Mouse (Mus musculus): ENCODE measurements around the gene Pold2.
A peak's percentile ranks its signal among the peaks of the same experiment; 100 is the strongest.
"Not testable (repeated sequence)": the region's sequence is repeated elsewhere in the genome, so short reads cannot be mapped to it uniquely, and the experiment has no call there.

The Pold2 gene

GRCm38 (mm10) chr11:5897839-5898238 lies 19.7 kb upstream of the Pold2 start:
- no peak for DNase-seq

DNA sequence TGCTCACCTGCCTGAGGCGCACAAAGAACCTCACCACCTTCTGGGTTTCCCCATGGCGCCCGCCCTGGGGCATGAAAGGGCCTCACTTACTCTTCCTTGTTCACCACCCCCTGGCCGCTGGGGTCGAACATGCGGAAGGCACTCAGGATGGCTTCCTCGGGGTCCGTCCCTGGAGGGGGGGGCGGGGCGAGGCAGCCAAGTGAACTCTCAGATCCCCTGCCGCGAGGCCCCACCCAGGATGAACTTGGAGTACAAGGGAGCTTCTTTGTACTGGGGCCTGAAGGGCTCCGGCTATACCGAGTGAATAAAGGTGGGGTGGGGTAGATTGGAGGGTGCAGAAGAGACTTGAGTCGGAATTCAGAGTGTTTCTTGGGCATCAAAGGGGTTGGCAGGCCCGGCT lies 19.1 kb upstream of the Pold2 start:
- DNase-seq, result no peak

GRCm38 (mm10) chr11:5893807-5894206 lies 15.7 kb upstream of the Pold2 start:
- DNase-seq, result no peak

DNA sequence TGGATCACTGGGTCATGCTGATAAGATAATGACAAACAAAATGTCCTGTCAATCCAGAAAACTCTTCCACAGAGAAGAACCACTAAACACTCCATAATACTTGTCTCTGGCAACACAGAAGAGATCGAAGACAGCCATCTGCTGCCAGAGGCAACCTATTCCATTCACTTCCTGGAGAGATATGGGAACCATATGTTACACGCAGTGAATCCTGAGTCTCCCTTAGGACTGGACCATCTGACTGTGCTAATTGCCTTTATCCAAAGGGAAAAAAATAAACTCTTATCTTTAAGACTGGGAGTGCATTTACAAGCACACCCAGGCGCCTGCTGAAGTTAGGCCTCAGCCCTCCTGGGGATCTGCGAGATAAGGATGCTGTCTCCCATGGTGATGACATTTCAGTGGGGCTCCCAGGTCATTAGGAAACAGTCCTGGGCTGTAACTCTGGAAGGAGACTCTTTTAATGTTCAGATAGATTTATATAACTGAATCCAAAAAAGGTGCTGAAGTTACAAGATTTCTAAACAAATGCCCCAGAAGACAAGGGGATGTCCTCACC lies 14.8 kb upstream of the Pold2 start:
- DNase-seq, result no peak

DNA sequence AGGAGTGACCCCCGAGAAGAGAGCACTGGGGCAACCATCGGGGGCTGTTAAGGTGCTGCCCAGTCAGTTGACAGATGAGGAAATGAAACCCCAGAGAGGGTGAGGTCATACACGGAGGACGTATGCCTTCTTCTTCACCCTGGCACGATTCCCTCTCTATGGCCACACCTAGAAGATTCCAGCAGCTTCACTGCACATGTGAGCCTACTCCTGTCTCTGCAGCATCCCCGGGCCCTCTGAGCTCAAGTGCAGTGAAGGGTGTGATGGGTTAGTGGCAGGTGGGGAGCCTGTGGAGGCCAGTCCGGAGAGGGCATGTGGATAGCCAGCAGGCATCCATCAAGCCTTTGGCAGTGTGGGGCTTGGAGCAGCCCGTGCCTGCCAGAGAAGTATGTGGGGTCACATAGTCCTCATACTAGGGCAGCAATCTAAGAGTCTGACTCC lies 14.1 kb upstream of the Pold2 start:
- peak; percentile 60 for DNase-seq

- DNase-seq, result not testable (repeated sequence)
Observed at GRCm38 (mm10) chr11:5888563-5888962, 10.5 kb upstream of the Pold2 start.

- DNase-seq, result no peak
Observed at GRCm38 (mm10) chr11:5887250-5887649, 9.2 kb upstream of the Pold2 start.

- DNase-seq, result no peak
Observed at GRCm38 (mm10) chr11:5886187-5886586, 8.1 kb upstream of the Pold2 start.

- no peak for DNase-seq
Observed at GRCm38 (mm10) chr11:5882518-5882917, 4.4 kb upstream of the Pold2 start.

GRCm38 (mm10) chr11:5879905-5880304 lies 1.8 kb upstream of the Pold2 start:
- peak; percentile 38 for DNase-seq

DNA sequence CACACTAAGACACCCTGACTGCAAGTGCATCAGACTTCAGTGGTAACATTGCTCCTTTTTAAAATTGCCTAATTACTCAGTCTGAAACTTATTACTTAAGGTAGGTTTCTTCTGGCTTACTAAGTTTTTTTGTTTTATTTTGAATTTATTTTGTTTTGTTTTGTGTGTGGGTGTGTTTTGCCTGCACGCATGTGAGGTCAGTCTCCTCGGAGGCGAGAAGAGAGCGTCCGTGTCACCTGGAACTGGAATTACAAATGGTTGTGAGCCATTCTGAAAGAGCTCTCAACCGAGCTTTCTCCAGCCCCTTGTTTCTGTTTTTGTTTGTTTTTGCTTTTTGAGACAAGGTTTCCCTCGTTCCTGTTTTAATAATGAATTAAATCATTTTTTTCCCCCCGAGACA lies 569 bp upstream of the Pold2 start:
- no peak for DNase-seq

GRCm38 (mm10) chr11:5877421-5877820 lies 671 bp downstream of the Pold2 start:
- DNase-seq, result no peak

DNA sequence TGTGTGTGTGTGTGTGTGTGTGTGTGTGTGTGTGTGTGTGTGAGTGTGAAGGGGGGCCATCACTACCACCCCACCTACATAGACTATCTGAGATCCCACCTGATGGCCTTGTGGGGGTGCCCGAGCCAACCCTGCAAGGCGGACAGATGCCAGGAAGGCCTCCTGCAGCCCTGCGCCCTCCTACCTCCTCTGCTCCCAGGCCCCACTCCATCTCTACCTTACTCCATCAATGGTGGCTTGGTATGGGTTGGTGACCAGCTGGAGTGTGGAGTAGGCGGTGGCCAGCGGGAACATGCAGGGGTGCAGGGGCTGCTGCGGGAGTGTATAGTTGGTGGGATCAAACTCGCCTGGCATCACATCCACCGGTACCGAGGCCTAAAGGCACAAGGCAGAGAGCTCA lies 4.9 kb downstream of the Pold2 start:
- no peak for DNase-seq

- no peak for DNase-seq
Observed at GRCm38 (mm10) chr11:5872707-5873106, 5.4 kb downstream of the Pold2 start.

- DNase-seq, result no peak
Observed at GRCm38 (mm10) chr11:5870069-5870468, 8.0 kb downstream of the Pold2 start.

GRCm38 (mm10) chr11:5869331-5869730 lies 8.8 kb downstream of the Pold2 start:
- DNase-seq, result no peak

GRCm38 (mm10) chr11:5868324-5868723 lies 9.8 kb downstream of the Pold2 start:
- DNase-seq, result peak; percentile 65

DNA sequence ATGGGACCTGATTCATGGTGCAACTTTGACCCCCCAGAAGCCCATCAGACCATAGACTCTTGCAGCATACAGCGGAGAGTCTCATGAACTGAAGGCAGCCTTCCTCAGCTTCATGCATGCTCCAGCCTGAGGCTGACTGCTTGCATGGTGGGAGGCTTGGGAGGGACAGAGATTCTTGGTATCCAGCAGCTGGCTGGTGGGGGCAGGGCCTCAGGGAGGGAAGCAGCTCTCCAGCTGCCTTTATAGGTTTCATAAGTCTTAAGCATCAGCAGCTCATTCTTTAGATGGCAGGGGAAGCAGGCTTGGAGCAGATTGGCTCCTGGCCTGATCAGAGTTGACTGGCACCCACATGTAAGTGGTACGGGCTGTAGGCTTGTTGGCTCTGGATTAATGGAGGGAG lies 10.9 kb downstream of the Pold2 start:
- no peak for DNase-seq

GRCm38 (mm10) chr11:5862394-5863105 lies 15.5 kb downstream of the Pold2 start:
- DNase-seq, result peak; percentile 82

DNA sequence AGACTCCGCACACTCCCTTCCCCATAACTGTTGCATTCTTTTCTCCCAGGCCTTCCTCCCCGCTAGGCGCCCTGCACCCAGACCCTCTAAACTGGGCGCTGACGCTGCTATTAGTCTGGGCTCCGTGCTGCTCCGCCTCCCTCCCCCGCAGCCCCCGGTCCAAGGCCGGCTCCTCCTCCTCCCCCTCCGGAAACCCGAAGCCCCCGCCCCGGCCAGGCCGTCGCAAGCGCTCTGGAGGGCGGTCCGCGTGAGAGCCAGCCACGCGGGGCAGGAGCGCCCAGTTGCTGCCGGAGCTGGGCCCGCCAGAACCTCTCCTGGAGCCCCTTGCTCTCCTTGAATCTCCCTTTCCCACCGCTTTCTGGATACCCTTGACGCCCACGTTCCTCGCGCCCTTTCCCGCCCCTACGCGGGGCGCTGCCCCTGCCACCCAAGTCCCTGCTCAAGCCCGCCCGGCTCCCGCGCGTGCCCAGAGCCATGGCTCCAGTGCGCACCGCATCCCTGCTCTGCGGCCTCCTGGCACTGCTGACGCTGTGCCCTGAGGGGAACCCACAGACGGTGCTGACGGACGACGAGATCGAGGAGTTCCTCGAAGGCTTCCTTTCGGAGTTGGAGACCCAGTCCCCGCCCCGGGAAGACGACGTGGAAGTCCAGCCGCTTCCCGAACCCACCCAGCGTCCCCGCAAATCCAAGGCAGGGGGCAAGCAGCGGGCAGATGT lies 16.3 kb downstream of the Pold2 start, which contains the start of gene Aebp1:
Gene Aebp1, plus strand, starts transcription at position 270 of the 716 bp plus-strand sequence.
- DNase-seq, result peak; percentile 44

- no peak for DNase-seq
Observed at GRCm38 (mm10) chr11:5860639-5861038, 17.5 kb downstream of the Pold2 start.

- no peak for DNase-seq
Observed at GRCm38 (mm10) chr11:5859883-5860550, 18.1 kb downstream of the Pold2 start.

DNA sequence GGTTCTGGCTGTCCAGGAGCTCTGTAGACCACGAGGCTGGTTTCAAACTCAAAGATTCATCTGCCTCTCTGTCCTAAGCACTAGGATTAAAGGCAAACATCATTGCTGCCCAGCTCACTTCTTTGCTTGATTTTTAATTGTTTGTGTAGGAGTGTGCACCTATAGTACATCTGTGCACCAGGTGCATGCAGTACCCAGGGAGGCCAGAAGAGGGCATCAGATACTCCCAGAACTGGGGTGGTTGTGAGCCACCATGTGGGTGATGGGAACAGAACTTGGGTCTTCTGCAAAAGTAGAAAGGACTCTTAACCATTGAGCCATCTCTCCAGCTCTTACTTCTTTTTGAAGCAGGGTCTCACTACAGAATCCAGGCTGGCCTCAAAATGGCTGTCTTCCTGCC lies 19.4 kb downstream of the Pold2 start:
- DNase-seq, result no peak

Data from kidney, adult 11 months (tissue).